In genomic region chr16:10488769-10489481, GRCm38 (mm10) we compare ENCODE assay signal across 17 mouse cellular contexts. TPM values are rescaled to one million over a fixed set of nuclear protein-coding genes. Genes with fewer than 3 reads are reported as not detected.
A peak's percentile ranks its signal among the peaks of the same experiment; 100 is the strongest.
DNase-seq lines count a peak whose midpoint lies in the region; ATAC-seq lines count a peak whose summit lies in the region.
"Had no signal": no experiment of that assay in that cellular context is flagged by ENCODE, and none has a peak within 500 bp of the region (broad histone marks: within the 10 kb centered on the region; RNA-seq: fewer than 3 reads in every experiment).

No protein-coding gene starts in this region.

- H3K27ac ChIP-seq in intestine, embryonic 14.5 days (ENCODE audit: low read depth): no peak overlapping the region
- H3K27ac ChIP-seq in intestine, embryonic 16.5 days (ENCODE audit: low read length): no peak overlapping the region
- H3K27ac ChIP-seq: embryonic facial prominence, embryonic 12.5 days; forebrain, embryonic 10.5 days; lung, embryonic 15.5 days had no signal

- no peak for DNase-seq in intestine, embryonic 14.5 days (ENCODE audit: low spot score)
- peak; percentile 59 to 65 for DNase-seq in spleen, postnatal 36 days (ENCODE audit: low spot score in 2 of 2)
- DNase-seq in spleen, postnatal 10 days (ENCODE audit: low spot score in 2 of 2): no peak
- no peak for DNase-seq in retina, embryonic 14.5 days (ENCODE audit: low spot score)
- no peak for DNase-seq in embryo, embryonic 10 days (ENCODE audit: low spot score)
- DNase-seq: adrenal gland, postnatal 10 days; cerebellum, postnatal 10 days; gastrocnemius, postnatal 25 days; heart, postnatal 4 days; retina, postnatal 1 day; thymus, adult 18-20 months had no signal

- no peaks in the 10 kb centered on the region for H3K4me1 ChIP-seq in intestine, embryonic 14.5 days (replicated peaks; ENCODE audit: control insufficient read depth, insufficient read depth, low read length)
- no peaks in the 10 kb centered on the region for H3K4me1 ChIP-seq in intestine, embryonic 16.5 days (ENCODE audit: control insufficient read depth, insufficient read depth, low read length)

- 0 out of 2 replicates have a peak, but pooled peaks cover 17% of the 10 kb centered on the region for H3K27me3 ChIP-seq in intestine, embryonic 14.5 days (replicated peaks; ENCODE audit: control insufficient read depth, insufficient read depth, low read length)
- peaks cover 19% of the 10 kb centered on the region; the same call in 1 of the 2 replicates for H3K27me3 ChIP-seq in intestine, embryonic 16.5 days (replicated peaks; ENCODE audit: control insufficient read depth, insufficient read depth, low read length)
- H3K27me3 ChIP-seq: lung, embryonic 15.5 days had no signal

- ATAC-seq in intestine, embryonic 14.5 days (replicated peaks; ENCODE audit: low FRiP score, low TSS enrichment, low read depth): no peak
- no peak for ATAC-seq in intestine, embryonic 16.5 days
- peak; percentile 61 for ATAC-seq in granulocyte monocyte progenitor cell, adult 5-6 weeks (replicated peaks; ENCODE audit: poor library complexity, severe bottlenecking)

- no peak overlapping the region for H3K4me3 ChIP-seq in intestine, embryonic 14.5 days (ENCODE audit: low read depth, low read length)
- H3K4me3 ChIP-seq in intestine, embryonic 16.5 days (ENCODE audit: low read length): no peak overlapping the region

- no peaks in the 10 kb centered on the region for H3K36me3 ChIP-seq in intestine, embryonic 14.5 days (ENCODE audit: control insufficient read depth, insufficient read depth, low read length)
- no peaks in the 10 kb centered on the region for H3K36me3 ChIP-seq in intestine, embryonic 16.5 days (ENCODE audit: control insufficient read depth, insufficient read depth, low read length)
- H3K36me3 ChIP-seq: embryonic facial prominence, embryonic 12.5 days; forebrain, embryonic 10.5 days; lung, embryonic 15.5 days had no signal

- no peak overlapping the region for H3K9ac ChIP-seq in intestine, embryonic 14.5 days (ENCODE audit: low read length)
- H3K9ac ChIP-seq in intestine, embryonic 16.5 days (ENCODE audit: low read depth, low read length): no peak overlapping the region
- H3K9ac ChIP-seq: embryonic facial prominence, embryonic 12.5 days; lung, embryonic 15.5 days had no signal

- H3K4me2 ChIP-seq in intestine, embryonic 14.5 days (ENCODE audit: low read length): 0 out of 2 replicates have a peak overlapping the region, but pooled peaks have one; percentile 35
- no peak overlapping the region for H3K4me2 ChIP-seq in intestine, embryonic 16.5 days (ENCODE audit: low read depth, low read length)

- 84% methylated on average over 7 of the region's 7 CpGs for WGBS in intestine, embryonic 14.5 days
- WGBS in intestine, embryonic 16.5 days: 80% methylated on average over 7 of the region's 7 CpGs

- H3K9me3 ChIP-seq in intestine, embryonic 14.5 days (ENCODE audit: control insufficient read depth, low read length): no peaks in the 10 kb centered on the region
- H3K9me3 ChIP-seq in intestine, embryonic 16.5 days (ENCODE audit: control insufficient read depth, low read length): no peaks in the 10 kb centered on the region
- H3K9me3 ChIP-seq: embryonic facial prominence, embryonic 12.5 days; forebrain, embryonic 10.5 days; lung, embryonic 15.5 days had no signal

RNA-seq across cellular contexts. Expression of gene Ciita, which starts 9.1 kb away (rescaled TPM):
- 0.35 TPM in 2 replicates for polyA plus RNA-seq in intestine, embryonic 14.5 days (2014; fragmentation: Nextera tagmentation; extraction: Ambion mirVana)
- polyA plus RNA-seq in intestine, embryonic 16.5 days (2015; fragmentation: Nextera tagmentation; extraction: Ambion mirVana): 0.49 and 0.77 TPM in 2 replicates
- total RNA-seq in granulocyte monocyte progenitor cell, adult 5-6 weeks (2014; fragmentation: Nextera tagmentation): 2.3 TPM in 1 of 2 replicates, not detected in the other
- total RNA-seq in granulocyte monocyte progenitor cell, adult 5-6 weeks (2017): 0.09 and 0.52 TPM in 2 replicates
- total RNA-seq: layer of hippocampus, postnatal 25 days had no signal

RNA-seq across cellular contexts. Expression of gene Tvp23a, which starts 41.8 kb away (rescaled TPM):
- polyA plus RNA-seq in intestine, embryonic 14.5 days (2014; fragmentation: Nextera tagmentation; extraction: Ambion mirVana): 11.4 and 13.1 TPM in 2 replicates
- polyA plus RNA-seq in intestine, embryonic 16.5 days (2015; fragmentation: Nextera tagmentation; extraction: Ambion mirVana): 6.5 and 6.8 TPM in 2 replicates
- total RNA-seq in granulocyte monocyte progenitor cell, adult 5-6 weeks (2014; fragmentation: Nextera tagmentation): not detected in 2 replicates
- total RNA-seq in granulocyte monocyte progenitor cell, adult 5-6 weeks (2017): not detected in 2 replicates

RNA-seq across cellular contexts. Expression of gene Dexi, which starts 53.9 kb away (rescaled TPM):
- 21.2 and 26.5 TPM in 2 replicates for polyA plus RNA-seq in intestine, embryonic 14.5 days (2014; fragmentation: Nextera tagmentation; extraction: Ambion mirVana)
- polyA plus RNA-seq in intestine, embryonic 16.5 days (2015; fragmentation: Nextera tagmentation; extraction: Ambion mirVana): 2.9 and 6.7 TPM in 2 replicates
- total RNA-seq in granulocyte monocyte progenitor cell, adult 5-6 weeks (2014; fragmentation: Nextera tagmentation): 4.9 and 7.5 TPM in 2 replicates
- 3.1 and 7.5 TPM in 2 replicates for total RNA-seq in granulocyte monocyte progenitor cell, adult 5-6 weeks (2017)

RNA-seq across cellular contexts. Expression of gene Clec16a, which starts 56.2 kb away (rescaled TPM):
- polyA plus RNA-seq in intestine, embryonic 14.5 days (2014; fragmentation: Nextera tagmentation; extraction: Ambion mirVana): 26.6 and 30.2 TPM in 2 replicates
- polyA plus RNA-seq in intestine, embryonic 16.5 days (2015; fragmentation: Nextera tagmentation; extraction: Ambion mirVana): 22.1 and 24.3 TPM in 2 replicates
- 14.3 and 17.9 TPM in 2 replicates for total RNA-seq in granulocyte monocyte progenitor cell, adult 5-6 weeks (2014; fragmentation: Nextera tagmentation)
- 15.2 and 19.6 TPM in 2 replicates for total RNA-seq in granulocyte monocyte progenitor cell, adult 5-6 weeks (2017)

Comparison
In these comparisons a context has a peak if more than half of its experiments do, and no peak if none do; other contexts are left out.
1. DNase-seq: peak in spleen, postnatal 36 days (2 of 2); none in intestine, embryonic 14.5 days (single experiment), spleen, postnatal 10 days (0 of 2), retina, embryonic 14.5 days (single experiment) and embryo, embryonic 10 days (single experiment).